Mouse (Mus musculus): ENCODE measurements at regions not wholly inside any gene's neighbourhood (a gene's known extent, or its start where the extent isn't known, plus 50 kb on each side); places are given as distances from the start of the nearest gene placed in this dataset.

DNA sequence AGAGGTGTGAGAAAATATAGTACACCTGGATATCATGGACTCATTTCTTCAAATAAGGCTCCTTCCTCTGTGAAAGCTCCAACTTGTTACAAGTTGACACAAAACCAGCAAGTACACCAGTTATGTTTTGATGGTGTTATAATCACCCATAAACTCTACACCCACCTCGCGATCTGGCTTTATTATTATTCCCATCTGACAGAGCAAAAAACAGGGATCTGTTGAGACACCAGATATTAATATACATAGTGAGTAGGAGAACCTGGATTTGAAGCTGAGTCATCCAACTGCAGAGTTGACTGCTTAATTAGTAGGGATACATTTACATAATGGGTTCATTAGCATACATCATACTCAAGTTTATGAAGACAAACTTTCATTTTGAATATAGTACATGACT lies 828.6 kb upstream of the Ddx18 start:
- no peak for TF ChIP-seq CTCF (IDR thresholded peaks at IDR 0.05; ENCODE audit: low read depth)
- TF ChIP-seq EP300 (IDR thresholded peaks at IDR 0.05; ENCODE audit: low read depth) = no peak
